Mouse (Mus musculus) embryo, embryonic 11.5 days (tissue): ENCODE measurements around the gene Sept11.

Experiments
- DNase-seq: peaks from one replicate; pipeline ENCODE4 v3.0.0-alpha.2; 2012; ENCODE audit warnings: low read depth, low spot score

Gene Sept11

GRCm38 (mm10) chr5:93093638-93094527, 646 bp downstream of the Sept11 start:
- DNase-seq: no peak

DNA sequence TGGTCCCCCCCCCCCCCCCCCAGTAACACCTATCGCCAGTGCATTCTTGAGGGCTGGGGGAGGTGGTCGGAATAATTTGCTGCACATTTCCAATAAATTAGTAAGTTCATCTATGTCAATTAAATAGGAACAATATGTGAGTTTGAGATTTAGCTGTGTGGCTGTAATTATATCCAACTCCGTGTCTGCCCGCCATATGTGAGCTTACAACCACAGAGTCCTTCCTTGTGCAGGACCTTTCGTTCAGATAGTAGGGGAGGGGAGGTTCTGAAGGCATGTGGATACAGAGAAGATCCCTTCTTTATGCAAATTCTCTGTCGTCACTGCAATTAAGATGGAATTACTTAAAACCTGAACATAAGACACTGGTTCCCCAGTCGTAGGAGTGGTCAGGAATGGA, 2.1 kb downstream of the Sept11 start:
- no peak for DNase-seq

DNA sequence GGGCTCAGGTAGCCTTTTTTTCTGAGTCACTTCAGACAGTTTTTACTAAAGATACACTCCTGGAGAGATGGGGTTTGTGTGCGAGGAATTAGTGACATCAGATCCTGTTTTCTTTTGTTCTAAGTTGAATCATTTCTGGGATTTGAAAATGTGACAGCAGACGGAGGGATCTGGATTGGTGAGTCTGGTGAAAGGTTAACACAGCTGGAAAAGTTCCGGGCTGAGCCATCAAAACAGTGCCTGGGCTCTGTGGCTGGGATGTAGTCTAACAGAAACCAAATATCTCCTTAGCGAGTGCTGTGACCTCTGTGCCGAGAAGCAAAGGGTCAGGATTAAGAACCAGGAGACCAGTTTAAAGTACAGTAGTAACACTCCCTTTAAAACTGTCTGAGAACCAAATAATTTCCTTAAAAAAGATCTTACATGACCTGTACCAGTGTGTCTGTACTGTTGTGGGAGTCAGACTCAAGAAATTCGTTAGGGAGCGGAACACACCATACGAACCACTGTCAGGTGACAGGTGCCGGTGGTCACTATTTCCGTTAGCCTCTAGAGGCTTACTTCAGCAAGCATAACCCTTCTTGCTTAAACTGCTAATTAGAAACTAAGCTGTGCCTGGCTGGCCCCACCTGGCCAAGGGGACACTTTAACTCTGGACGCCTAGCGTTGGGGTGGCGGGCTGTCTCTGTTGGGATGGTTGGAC, 4.1 kb downstream of the Sept11 start:
- DNase-seq: no peak

GRCm38 (mm10) chr5:93098219-93098618, 5.0 kb downstream of the Sept11 start:
- no peak for DNase-seq

- DNase-seq: no peak
Observed at GRCm38 (mm10) chr5:93098811-93099210, 5.6 kb downstream of the Sept11 start.

DNA sequence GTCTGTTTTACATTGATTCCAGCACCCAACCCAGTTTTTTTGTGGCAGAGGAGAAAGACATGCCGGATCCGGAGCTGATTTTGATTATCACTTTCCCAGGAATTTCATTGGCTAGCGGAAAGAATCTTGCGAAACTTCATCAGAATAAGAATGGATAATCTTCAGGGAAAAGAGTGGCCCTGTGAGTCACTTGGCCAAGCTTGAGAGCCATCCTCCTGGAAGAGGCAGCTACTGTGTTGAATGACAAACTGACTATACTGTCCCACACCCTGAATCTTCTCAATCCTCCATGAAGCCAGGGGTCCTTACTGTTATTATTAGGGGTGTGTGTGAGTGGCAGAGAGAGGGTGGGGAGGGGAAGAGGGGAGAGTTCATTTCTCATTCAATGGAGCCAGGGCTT, 7.7 kb downstream of the Sept11 start:
- no peak for DNase-seq

DNA sequence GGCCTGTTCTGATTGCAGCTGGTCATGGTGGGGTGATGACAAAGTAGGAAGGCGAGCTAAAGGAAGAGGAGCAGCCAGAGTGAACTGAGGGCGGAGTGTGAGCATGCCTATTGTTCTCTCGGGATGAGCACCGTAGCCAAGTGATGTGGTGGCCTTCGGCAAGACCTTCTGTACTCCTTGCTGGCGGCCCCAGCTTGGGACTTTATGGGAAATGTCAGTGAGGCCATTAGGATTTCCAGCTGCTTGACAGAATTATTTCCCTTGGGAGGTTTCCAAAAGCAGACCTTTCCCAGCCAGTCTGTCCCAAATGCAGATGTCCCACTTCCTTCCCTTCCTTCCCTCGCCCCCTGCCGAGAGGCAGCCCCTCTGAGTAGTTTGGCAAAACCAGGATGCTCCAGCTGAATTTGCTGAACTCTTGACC, 8.1 kb downstream of the Sept11 start:
- no peak for DNase-seq

GRCm38 (mm10) chr5:93103603-93104002, 10.4 kb downstream of the Sept11 start:
- no peak for DNase-seq

GRCm38 (mm10) chr5:93104987-93105823, 12.0 kb downstream of the Sept11 start:
- DNase-seq: no peak

DNA sequence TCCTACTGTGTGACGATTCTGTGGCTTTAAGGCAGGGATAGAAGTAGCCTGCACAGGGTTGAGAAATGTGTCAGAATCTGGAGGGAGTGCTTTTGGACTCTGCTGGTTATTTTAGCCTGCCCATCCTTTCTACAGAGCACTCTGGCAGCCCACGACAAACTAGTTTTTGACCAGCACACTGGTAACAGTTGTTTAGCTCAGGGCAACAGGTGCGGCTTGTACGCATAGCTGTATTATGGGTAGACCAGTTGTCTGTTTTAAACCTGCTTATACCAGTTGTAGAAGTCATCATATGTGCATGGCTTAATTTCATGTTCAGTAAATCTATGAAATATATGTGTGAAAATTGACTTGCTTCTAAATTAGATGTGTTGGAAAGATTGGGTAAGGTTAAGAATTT, 12.8 kb downstream of the Sept11 start:
- DNase-seq: no peak

- DNase-seq: no peak
Observed at GRCm38 (mm10) chr5:93108703-93109102, 15.5 kb downstream of the Sept11 start.

- DNase-seq: no peak
Observed at GRCm38 (mm10) chr5:93109555-93109954, 16.3 kb downstream of the Sept11 start.

DNA sequence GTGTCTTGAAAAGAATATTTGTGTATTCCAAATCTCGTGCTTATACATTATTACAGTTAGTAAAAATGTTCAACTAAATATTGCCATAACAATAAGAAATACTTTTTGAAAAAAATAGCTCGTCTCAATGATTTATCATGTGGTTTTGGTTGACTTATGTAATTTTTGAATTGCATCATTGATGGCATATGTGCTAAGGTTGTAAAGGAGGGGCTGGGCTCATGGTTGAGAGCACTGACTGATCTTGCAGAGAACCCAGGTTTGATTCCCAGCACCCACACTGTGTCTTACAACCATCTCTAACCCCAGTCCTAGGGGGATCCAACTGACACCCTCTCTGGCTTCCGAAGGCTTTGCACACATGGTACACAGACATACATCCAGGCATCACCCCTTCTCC, 19.1 kb downstream of the Sept11 start:
- DNase-seq: no peak

DNA sequence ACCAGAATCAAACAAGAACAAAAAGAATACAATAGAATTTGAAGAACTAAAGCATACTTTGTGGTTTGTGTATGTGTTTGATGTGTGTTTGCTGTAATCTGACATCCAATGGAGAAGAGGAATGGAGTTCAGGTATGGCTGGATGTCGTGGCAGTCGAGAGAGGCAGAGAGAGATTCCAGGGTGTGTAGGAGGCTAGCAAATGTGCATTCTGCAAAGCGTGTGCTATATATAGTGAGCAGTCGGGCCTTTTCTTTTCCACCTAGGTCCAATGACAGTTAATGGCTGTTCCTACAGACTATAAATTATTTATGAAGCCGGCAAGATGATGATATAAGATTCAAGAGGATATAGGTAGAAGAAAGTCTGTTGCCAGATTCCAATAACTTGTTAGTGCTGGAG, 20.3 kb downstream of the Sept11 start:
- no peak for DNase-seq

DNA sequence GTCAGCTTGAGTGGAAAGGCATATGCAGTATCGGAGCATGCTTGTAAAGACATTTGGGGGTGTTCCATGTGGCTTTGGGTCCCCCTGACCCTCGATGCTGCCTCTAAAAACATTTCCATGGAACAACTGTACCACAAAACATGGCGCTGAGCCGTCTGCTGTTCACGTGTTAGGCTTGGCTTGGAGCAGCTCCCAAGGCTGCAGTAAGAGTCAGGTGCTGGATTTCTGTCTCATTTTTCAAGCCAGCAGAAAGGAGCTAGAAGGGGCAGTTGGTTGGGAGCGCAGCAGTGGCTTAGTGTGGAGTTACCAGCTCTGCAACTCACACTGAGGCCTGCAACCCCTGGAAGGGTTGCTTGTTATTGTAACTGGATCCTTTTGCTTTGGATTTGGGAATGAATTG, 21.3 kb downstream of the Sept11 start:
- no peak for DNase-seq

DNA sequence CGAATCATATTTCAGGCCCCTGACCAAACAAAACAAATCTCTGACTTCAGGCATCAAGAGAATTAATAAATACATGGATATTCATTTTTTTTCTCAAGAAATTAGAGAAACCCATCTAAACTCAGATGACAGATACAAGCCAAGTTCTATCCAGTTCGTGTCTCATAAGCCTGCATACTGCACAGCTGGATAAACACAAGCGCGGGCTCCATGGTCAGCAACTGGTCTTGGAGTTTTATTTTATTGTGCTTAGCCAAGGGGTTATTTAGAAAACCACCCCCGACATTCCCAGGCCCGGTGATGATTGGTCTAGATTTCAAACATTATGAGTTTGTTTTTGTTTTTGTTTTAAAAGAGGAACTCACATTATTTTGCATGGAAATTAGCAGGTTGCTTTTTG, 21.8 kb downstream of the Sept11 start:
- DNase-seq: no peak

- DNase-seq: no peak
Observed at GRCm38 (mm10) chr5:93115854-93116253, 22.6 kb downstream of the Sept11 start.

DNA sequence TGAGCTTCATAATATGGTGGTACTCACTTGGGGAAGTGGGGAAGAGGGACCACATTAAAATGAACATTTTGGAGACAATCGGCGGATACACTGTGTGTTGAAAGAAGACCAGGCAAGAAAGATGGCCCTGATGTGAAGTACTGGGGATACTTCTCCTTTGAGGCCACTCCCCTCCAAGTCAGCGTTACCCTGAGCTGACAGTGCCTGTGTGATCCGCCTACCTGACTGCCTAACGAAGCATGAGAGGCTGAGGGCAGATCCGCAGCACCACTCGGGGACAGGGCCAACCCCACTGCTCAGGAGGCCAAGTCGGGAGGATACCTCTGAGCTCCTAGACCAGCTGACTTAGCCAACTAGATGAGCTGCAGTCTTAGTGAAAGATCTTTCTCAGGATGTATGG, 24.4 kb downstream of the Sept11 start:
- DNase-seq: no peak

DNA sequence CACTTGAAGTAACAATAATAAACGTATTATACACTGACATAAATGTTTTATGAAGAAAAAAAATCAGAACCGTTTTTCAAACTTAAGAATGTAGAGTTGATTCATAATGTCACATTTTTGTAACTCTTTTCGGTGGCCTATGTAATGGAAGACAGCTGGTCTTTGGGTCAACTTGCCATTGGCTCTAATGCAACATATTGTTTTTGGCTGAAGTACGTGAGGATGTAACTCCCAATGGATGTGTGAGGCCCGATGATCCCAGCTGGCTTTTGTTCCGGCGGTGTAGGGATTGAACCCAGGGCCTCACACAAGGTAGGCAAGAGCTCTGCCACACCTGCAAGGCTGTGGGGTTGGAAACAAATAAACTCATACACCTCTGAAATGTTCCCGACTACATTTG, 28.4 kb downstream of the Sept11 start:
- DNase-seq: no peak

GRCm38 (mm10) chr5:93124031-93124826, 31.0 kb downstream of the Sept11 start:
- no peak for DNase-seq

DNA sequence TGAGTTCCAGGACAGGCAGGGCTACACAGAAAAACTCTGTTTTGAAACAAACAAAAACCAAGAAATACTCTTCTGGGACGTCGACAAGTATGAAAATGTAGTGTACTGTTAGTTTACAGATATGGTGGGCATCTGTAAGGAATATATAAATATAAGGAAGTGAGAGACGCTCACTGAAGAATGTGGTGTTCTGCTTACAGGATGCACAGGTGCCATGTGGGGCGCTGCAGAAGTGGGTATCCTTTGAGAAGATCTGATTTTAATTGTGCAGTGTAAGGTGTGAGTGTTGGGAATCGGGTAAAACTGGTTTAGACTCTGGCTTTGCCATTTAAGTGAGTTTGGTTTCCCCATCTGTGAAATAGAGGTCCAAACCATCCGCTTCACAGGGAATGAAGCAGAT, 32.1 kb downstream of the Sept11 start:
- DNase-seq: no peak
